Mouse (Mus musculus): ENCODE results near the gene Psg17. TPM values are rescaled to one million over a fixed set of nuclear protein-coding genes. Genes with fewer than 3 reads are reported as not detected.
"Not testable (repeated sequence)": the region's sequence is repeated elsewhere in the genome, so short reads cannot be mapped to it uniquely, and the experiment has no call there.

Psg17 gene
- polyA plus RNA-seq (2017; shearing (Covaris generic)) = not detected

- no peak for ATAC-seq
Measured at GRCm38 (mm10) chr7:18821507-18821906, at the start of gene Psg17. TSS of gene Psg17 (minus strand) at chr7:18821607.

GRCm38 (mm10) chr7:18871031-18871430 lies 49.6 kb upstream of the Psg17 start, which contains the start of gene Pglyrp1:
TSS of gene Pglyrp1 (plus strand) at chr7:18871331.
- not testable (repeated sequence) for ATAC-seq

GRCm38 (mm10) chr7:18868491-18868890 lies 47.1 kb upstream of the Psg17 start:
- ATAC-seq = no peak

- ATAC-seq = no peak
Measured at GRCm38 (mm10) chr7:18862801-18863200, 41.4 kb upstream of the Psg17 start.

- no peak for ATAC-seq
Measured at GRCm38 (mm10) chr7:18858310-18858916, 37.0 kb upstream of the Psg17 start.

- no peak for ATAC-seq
Measured at GRCm38 (mm10) chr7:18848395-18848794, 27.0 kb upstream of the Psg17 start.

- no peak for ATAC-seq
Measured at GRCm38 (mm10) chr7:18844811-18845210, 23.4 kb upstream of the Psg17 start.

- no peak for ATAC-seq
Measured at GRCm38 (mm10) chr7:18841174-18841567, 19.8 kb upstream of the Psg17 start.

GRCm38 (mm10) chr7:18840386-18841173 lies 19.2 kb upstream of the Psg17 start:
- peak; percentile 90 for ATAC-seq

- peak; percentile 19 for ATAC-seq
Measured at GRCm38 (mm10) chr7:18839865-18840264, 18.5 kb upstream of the Psg17 start, which contains the start of gene Mill2. TSS of gene Mill2 (plus strand) at chr7:18839966.

- ATAC-seq = no peak
Measured at GRCm38 (mm10) chr7:18832298-18832697, 10.9 kb upstream of the Psg17 start.

GRCm38 (mm10) chr7:18829545-18829944 lies 8.1 kb upstream of the Psg17 start:
- no peak for ATAC-seq

- ATAC-seq = no peak
Measured at GRCm38 (mm10) chr7:18828592-18828991, 7.2 kb upstream of the Psg17 start.

GRCm38 (mm10) chr7:18827792-18828546 lies 6.6 kb upstream of the Psg17 start:
- ATAC-seq = no peak

- ATAC-seq = no peak
Measured at GRCm38 (mm10) chr7:18818301-18818700, 3.1 kb downstream of the Psg17 start.

GRCm38 (mm10) chr7:18803526-18803925 lies 17.9 kb downstream of the Psg17 start:
- ATAC-seq = no peak

- ATAC-seq = no peak
Measured at GRCm38 (mm10) chr7:18799129-18799528, 22.3 kb downstream of the Psg17 start.

GRCm38 (mm10) chr7:18798420-18798819 lies 23.0 kb downstream of the Psg17 start, which contains the start of gene Psg19:
TSS of gene Psg19 (minus strand) at chr7:18798520.
- no peak for ATAC-seq

- not testable (repeated sequence) for ATAC-seq
Measured at GRCm38 (mm10) chr7:18790671-18791070, 30.7 kb downstream of the Psg17 start.

GRCm38 (mm10) chr7:18781301-18781700 lies 40.1 kb downstream of the Psg17 start:
- not testable (repeated sequence) for ATAC-seq

- ATAC-seq = no peak
Measured at GRCm38 (mm10) chr7:18779337-18779781, 42.0 kb downstream of the Psg17 start.
